Mouse (Mus musculus): Measurements from ENCODE around the gene Srgap2. TPM values are rescaled to one million over a fixed set of nuclear protein-coding genes. Genes with fewer than 3 reads are reported as not detected.

Srgap2 gene
- polyA plus RNA-seq, 1 experiment = 188 TPM

DNA sequence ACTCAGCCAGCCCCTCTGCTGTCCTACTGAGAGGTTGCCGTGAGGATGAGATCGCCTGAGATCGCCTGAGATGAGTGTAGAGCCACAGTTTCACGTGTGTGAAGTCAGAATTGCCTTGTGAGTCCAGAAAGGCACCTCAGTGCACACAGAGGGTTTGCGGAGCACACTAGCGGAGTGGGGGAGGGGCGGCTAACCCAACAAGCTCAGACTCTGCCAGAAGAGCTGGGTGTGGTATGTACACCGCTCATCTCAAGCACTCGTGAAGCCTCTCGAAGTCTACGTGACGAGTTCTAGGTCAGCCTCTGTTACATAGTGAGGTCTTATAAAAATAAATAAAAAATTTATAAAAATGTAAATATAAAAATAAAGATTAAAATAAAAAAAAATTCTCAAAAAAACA lies 263.2 kb downstream of the Srgap2 start:
- Histone ChIP-seq H3K4me3 (ENCODE audit: insufficient read depth, low read length) (no peak overlapping the region), H3K4me1 (ENCODE audit: control insufficient read depth, insufficient read depth, low read length) (no peaks in the 10 kb centered on the region), H3K27ac (ENCODE audit: insufficient read depth, low read depth, low read length) (no peak overlapping the region)
- TF ChIP-seq POLR2A (IDR thresholded peaks at IDR 0.05; ENCODE audit: borderline replicate concordance, low read depth, low read length) (no peak), CTCF (IDR thresholded peaks at IDR 0.05; ENCODE audit: low read depth, low read length) (no peak)

DNA sequence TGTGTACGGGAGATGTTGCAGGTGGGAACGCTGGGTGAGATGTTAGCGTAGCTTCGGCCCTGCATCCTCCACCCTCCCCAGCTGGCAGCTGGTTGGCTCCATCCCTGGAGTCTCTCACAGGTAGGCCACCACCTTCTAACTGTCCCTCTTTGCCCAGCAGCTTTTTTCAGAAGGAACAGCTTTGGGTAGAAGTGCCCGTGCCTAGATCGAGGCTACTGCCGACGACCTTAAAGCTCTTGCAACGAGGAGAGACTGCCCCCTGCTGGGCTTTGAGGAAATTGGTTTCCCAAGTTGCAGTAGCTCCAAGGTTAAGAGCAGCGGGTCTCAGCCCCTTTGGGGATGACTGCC lies 266.9 kb downstream of the Srgap2 start:
- TF ChIP-seq POLR2A (IDR thresholded peaks at IDR 0.05; ENCODE audit: borderline replicate concordance, low read depth, low read length) (no peak), CTCF (IDR thresholded peaks at IDR 0.05; ENCODE audit: low read depth, low read length) (peak; percentile 80)

DNA sequence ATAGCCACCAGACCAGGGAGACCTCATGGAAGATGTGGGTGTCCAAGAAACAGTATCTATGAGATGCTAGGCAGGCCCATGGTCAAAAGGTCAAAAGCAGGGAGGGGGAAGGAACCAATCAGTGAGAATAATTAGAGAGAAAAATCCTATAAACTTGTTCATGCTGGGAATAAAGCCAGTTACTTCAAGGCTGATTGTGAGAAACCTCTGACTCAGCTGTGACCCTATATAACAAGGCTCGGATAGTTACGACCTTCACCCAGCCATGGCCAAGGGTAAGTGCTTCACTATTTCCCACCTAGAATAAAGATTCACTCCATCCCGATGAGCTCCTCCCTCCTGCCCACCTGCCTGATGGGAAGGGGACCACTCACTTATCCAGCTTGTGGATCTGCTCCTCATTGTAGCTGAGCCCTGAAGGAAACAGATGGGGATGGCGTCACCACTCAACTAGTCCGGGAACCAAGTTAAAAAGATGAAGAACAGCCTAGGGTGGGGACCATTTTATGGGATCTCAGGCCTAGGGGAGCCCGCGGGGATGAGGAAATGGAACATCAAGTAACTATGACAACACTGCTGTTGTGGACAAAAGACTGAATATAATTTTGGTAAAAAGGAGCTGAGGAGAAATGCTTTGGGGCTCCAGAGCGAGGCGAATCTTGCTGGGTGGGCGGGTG lies 267.4 kb downstream of the Srgap2 start:
- no peak overlapping the region for H3K27ac ChIP-seq (ENCODE audit: insufficient read depth, low read depth, low read length)
- H3K4me3 ChIP-seq (ENCODE audit: insufficient read depth, low read length) = no peak overlapping the region
- H3K4me1 ChIP-seq (ENCODE audit: control insufficient read depth, insufficient read depth, low read length) = peaks cover 4% of the 10 kb centered on the region
- no peak for TF ChIP-seq POLR2A (IDR thresholded peaks at IDR 0.05; ENCODE audit: borderline replicate concordance, low read depth, low read length)
- TF ChIP-seq CTCF (IDR thresholded peaks at IDR 0.05; ENCODE audit: low read depth, low read length) = no peak

More for the DNA sequence above, 266.9 kb downstream of the Srgap2 start:
- Histone ChIP-seq H3K27ac (ENCODE audit: insufficient read depth, low read depth, low read length) (no peak overlapping the region), H3K4me3 (ENCODE audit: insufficient read depth, low read length) (no peak overlapping the region), H3K4me1 (ENCODE audit: control insufficient read depth, insufficient read depth, low read length) (no peaks in the 10 kb centered on the region; the same call in 1 of the 2 replicates)

DNA sequence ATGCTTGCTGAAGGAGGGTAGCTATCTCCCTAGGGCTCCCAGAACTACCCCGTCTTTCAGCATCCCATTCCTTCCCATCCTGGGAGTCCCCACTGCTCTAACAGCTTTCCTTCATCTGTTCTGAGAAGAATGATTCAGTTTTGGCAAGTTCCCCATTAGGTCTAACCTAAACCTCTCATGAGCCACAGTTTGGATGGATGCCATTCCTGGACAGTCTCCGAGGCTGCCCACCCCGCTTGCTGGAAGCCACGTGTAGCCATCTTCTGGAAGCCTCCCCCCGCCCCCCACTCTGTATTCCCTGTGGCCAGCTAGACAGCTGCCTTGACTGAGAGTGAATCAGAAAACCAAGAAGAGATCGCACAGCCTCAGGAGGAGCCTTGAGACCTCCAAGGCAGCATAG lies 269.9 kb downstream of the Srgap2 start:
- Histone ChIP-seq H3K27ac (ENCODE audit: insufficient read depth, low read depth, low read length) (no peak overlapping the region), H3K4me1 (ENCODE audit: control insufficient read depth, insufficient read depth, low read length) (peaks cover 22% of the 10 kb centered on the region), H3K4me3 (ENCODE audit: insufficient read depth, low read length) (no peak overlapping the region)
- TF ChIP-seq POLR2A (IDR thresholded peaks at IDR 0.05; ENCODE audit: borderline replicate concordance, low read depth, low read length) (no peak), CTCF (IDR thresholded peaks at IDR 0.05; ENCODE audit: low read depth, low read length) (no peak)

DNA sequence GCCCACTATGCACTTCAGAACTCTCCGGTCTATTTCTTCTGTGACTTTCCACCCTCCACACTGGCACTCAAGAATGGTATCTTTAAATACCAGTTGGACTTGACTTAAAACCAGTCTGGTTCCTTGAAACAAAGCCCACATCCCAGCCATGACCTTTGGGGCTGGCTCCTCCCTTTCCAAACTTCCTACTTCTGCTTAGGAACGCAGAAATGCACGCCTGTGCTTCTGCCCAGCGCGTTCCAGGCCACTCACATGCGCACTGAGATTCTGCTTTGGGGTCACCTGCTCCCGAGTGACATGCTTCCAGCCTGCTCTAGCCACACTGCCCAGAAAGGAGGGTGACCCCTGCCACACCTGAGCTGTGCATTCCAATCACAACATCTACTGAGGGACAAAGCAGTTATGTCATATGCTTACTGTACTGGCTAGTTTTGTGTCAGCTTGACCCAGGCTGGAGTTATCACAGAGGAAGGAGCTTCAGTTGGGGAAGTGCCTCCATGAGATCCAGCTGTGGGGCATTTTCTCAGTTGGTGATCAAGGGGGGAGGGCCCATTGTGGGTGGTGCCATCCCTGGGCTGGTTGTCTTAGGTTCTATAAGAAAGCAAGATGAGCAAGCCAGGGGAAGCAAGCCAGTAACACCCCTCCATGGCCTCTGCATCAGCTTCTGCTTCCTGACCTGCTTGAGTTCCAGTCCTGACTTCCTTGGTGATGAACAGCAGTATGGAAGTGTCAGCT lies 274.5 kb downstream of the Srgap2 start:
- peak overlapping the region; percentile 18 for H3K4me3 ChIP-seq (ENCODE audit: insufficient read depth, low read length)
- peak overlapping the region; percentile 88 for H3K27ac ChIP-seq (ENCODE audit: insufficient read depth, low read depth, low read length)

DNA sequence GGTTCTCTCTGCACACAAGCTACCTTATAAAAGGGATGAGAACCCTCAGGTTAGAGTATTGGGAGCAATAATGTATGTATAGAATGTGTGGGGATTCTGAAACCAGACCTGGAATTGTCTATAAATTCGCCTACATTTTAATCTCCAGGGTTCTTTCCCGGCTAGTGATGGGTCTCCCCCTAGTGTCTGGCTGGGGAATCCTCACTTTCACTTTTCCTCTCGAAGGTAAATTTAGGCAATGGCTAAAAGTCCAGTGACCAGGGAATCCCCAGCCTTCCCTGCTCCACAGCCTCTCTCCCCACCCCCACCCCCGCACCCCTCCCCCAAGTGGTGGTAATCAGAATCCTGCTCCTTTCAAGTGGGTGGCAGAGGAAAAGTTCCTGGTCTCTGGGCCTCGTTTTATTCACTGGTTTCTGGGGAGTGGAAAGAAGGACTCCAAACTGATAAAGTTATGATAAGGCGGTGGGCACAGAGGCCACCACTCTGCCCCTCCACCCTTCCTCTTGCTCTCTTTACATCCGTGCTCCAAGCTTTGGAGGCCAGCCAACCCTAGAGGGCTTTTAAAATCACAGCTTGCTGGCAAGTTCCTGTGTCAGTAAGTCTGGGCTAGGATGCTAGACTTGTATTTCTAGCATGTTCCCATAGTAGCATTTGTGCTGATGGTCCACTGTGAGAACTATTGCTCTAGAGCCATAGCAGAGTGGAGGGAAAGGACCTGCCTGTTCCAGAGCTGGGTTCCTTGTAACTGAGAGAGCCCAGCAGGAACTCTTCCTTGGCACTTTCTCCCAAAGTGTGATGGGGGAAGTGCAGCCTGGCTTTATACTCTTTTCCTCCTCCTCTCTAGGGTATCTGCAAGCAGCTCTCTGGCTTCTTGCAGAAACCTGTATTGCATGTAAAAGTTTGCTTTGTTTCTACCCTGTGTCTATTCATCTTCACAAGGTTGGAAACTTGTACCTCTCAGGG lies 280.4 kb downstream of the Srgap2 start:
- peaks cover 18% of the 10 kb centered on the region for H3K4me1 ChIP-seq (ENCODE audit: control insufficient read depth, insufficient read depth, low read length)
- no peak overlapping the region for H3K4me3 ChIP-seq (ENCODE audit: insufficient read depth, low read length)
- no peak overlapping the region for H3K27ac ChIP-seq (ENCODE audit: insufficient read depth, low read depth, low read length)
- TF ChIP-seq POLR2A (IDR thresholded peaks at IDR 0.05; ENCODE audit: borderline replicate concordance, low read depth, low read length) (no peak), CTCF (IDR thresholded peaks at IDR 0.05; ENCODE audit: low read depth, low read length) (peak; percentile 52; the same call in 1 of the 2 replicates)

More for the DNA sequence above, 274.5 kb downstream of the Srgap2 start:
- peaks cover 39% of the 10 kb centered on the region for H3K4me1 ChIP-seq (ENCODE audit: control insufficient read depth, insufficient read depth, low read length)

DNA sequence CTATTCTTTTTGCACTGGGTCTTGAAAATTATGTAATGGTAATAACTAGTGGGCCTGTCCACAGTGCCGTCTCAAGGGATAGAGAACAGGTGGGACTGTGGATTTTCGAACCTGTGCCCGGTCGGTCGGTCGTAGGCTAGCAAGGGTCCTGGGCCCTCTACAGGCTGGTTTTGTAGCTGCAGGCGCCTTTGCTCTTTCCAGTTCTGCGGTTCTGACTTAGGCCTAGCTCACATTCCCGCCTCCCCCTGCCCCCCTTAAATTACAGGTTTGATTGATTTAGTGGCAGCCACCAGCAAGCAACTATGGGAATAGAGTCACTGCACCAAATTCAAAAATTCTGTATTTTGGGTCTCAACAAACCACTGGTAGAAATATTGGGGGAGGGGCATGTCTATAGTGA lies 281.2 kb downstream of the Srgap2 start:
- peaks cover 10% of the 10 kb centered on the region for H3K4me1 ChIP-seq (ENCODE audit: control insufficient read depth, insufficient read depth, low read length)
- H3K4me3 ChIP-seq (ENCODE audit: insufficient read depth, low read length) = peak overlapping the region; percentile 83
- no peak overlapping the region for H3K27ac ChIP-seq (ENCODE audit: insufficient read depth, low read depth, low read length)
- no peak for TF ChIP-seq POLR2A (IDR thresholded peaks at IDR 0.05; ENCODE audit: borderline replicate concordance, low read depth, low read length)
- TF ChIP-seq CTCF (IDR thresholded peaks at IDR 0.05; ENCODE audit: low read depth, low read length) = peak; percentile 78

DNA sequence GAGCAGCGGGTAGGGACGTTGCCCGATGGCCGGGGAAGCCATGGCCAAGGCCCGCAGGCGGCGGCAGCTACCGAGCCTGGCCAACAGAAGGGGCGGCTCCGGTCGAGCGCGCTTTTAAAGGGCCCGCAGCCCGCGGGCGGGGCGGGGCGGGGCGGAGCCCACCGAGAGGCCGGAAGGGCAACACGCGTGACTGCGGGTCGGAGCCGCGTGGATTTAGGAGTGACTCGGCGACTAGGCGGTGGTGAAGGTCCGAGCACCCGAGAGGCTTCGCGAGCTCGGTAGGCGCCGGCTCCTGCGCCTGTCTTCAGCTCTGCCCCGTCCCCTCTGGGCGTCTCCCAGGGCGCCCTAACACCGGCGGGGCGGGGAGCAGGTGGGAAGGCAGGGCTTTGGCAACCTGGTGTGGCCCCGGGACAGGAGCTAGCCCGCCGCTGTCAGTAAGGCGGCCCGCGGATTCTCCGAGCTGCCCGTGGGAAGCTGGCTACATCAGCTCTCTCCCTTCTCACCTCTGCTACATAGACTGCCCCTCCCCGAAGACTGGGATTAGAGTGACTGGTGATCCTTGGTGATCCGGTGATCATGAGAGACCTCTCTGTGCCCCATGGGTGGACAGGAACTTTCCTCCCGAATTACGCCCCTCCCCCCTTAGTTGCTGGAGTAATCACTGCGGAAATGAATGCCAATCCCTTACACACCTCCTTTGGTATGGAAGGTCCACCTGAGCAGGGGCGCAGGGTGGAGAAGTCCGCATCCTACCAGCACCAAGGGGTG lies 281.9 kb downstream of the Srgap2 start, which contains the start of gene Rassf5:
TSS of gene Rassf5 (minus strand) at position 170 of the 768 bp plus-strand sequence.
- peak within 1 kb of the TSS; percentile 83 for H3K4me3 ChIP-seq (ENCODE audit: insufficient read depth, low read length)
- TF ChIP-seq POLR2A (IDR thresholded peaks at IDR 0.05; ENCODE audit: borderline replicate concordance, low read depth, low read length) (no peak; the same call in 1 of the 2 replicates), CTCF (IDR thresholded peaks at IDR 0.05; ENCODE audit: low read depth, low read length) (no peak)
- H3K4me1 ChIP-seq (ENCODE audit: control insufficient read depth, insufficient read depth, low read length) = peaks cover 7% of the 10 kb centered on the region
- peak within 1 kb of the TSS; percentile 21 for H3K27ac ChIP-seq (ENCODE audit: insufficient read depth, low read depth, low read length)

DNA sequence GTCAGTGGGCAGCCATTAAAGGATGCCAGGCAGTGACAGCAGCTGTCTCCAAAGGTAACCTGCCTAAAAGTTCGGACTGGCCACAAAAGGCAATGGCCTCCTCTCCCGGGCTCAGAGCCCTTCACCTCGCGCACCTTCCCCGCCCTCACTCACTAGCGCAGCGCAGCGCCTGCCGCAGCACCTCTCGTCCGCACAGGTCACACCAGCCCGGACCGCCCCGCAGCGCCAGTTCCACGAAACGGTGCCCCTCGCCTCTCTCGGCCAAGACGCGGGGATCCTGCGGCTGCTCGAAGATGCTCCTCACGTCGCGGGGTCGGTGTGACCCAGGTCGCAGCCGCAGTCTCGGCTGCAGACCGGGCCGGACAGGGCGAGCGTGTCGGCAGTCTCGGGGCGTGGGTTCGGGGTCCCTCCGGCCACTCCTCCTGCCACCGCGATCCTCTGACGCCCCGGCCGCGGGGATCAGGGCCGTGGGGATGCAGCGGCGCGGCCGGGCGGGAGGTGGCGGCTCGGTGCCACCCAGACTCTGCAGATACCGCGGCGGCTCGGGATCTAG lies 282.5 kb downstream of the Srgap2 start:
- no peak overlapping the region for H3K27ac ChIP-seq (ENCODE audit: insufficient read depth, low read depth, low read length)
- peak overlapping the region; percentile 83 for H3K4me3 ChIP-seq (ENCODE audit: insufficient read depth, low read length)
- TF ChIP-seq POLR2A (IDR thresholded peaks at IDR 0.05; ENCODE audit: borderline replicate concordance, low read depth, low read length) (no peak), CTCF (IDR thresholded peaks at IDR 0.05; ENCODE audit: low read depth, low read length) (no peak)
- peaks cover 7% of the 10 kb centered on the region for H3K4me1 ChIP-seq (ENCODE audit: control insufficient read depth, insufficient read depth, low read length)

Measured in bone marrow macrophage, adult 2 months (primary cell).